Mouse (Mus musculus): ENCODE data around the gene Dlx5. TPM values are rescaled to one million over a fixed set of nuclear protein-coding genes. Genes with fewer than 3 reads are reported as not detected.

Gene Dlx5
- total RNA-seq, 1 experiment from 2014 or later: not detected

DNA sequence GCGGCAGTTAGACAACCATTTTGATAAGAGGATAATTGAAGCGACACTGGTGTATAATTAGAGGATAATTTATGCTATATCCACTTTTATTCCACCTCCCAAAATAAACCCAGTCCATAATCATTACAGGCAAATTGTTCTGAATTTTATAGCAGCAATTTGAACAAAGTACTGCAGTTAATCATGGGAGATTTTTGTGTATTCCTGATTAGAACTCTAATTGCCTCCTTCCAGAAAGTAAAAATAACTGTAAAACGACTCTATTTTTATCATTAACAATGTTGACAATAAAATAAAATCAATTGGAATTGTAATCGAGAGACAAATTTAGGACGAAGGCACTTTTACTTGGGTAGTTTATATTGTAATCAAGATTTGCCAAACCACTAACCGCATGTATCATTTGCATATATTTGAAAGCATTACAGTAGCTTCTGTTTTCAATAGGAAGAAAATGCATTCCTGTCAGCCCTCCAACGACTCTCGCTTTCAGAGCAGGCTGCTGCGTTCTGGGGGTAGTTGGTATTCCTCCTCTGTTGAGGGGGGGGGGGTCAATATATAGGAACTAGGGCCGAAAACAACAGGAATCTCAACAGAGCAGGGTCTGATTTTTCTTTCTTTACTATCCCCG is 20.0 kb downstream of the Dlx5 start:
- no peak for ATAC-seq (replicated peaks; ENCODE audit: insufficient number of reproducible peaks, low FRiP score, low TSS enrichment, poor library complexity, severe bottlenecking)

DNA sequence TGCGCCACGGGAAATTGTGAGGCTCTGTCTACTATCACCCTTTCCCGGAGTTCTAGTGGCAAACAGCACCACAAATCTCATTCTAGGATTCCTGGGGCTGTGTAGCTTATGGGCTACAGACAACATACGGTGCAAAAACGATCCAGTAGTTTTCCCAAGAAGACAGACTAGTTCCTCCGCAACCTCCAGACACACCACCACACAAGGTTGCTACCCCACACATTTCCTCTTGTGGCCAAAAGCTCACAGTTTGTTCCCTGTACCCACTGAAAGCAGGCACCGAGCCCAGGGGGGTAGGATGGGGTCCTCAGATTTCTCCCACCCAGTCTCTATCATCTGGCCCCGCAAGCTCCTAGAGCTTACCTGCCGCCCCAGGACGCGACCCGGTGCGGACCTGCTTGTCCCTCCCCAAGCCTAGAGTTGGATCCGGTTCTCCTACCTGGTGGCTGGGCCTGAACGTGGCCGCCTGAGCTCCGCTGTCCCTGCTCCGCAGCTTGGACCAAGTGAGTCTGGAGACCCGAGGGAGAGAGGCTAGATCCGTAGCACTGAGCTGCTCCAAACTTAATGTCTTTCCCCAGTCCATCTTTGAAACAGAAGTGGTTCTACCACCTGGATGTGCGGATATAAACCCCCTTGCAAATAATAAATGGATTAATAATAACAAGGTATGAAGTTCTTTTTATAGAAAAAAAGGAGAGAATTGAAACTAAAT is 20.6 kb downstream of the Dlx5 start:
- no peak for ATAC-seq (replicated peaks; ENCODE audit: insufficient number of reproducible peaks, low FRiP score, low TSS enrichment, poor library complexity, severe bottlenecking)

DNA sequence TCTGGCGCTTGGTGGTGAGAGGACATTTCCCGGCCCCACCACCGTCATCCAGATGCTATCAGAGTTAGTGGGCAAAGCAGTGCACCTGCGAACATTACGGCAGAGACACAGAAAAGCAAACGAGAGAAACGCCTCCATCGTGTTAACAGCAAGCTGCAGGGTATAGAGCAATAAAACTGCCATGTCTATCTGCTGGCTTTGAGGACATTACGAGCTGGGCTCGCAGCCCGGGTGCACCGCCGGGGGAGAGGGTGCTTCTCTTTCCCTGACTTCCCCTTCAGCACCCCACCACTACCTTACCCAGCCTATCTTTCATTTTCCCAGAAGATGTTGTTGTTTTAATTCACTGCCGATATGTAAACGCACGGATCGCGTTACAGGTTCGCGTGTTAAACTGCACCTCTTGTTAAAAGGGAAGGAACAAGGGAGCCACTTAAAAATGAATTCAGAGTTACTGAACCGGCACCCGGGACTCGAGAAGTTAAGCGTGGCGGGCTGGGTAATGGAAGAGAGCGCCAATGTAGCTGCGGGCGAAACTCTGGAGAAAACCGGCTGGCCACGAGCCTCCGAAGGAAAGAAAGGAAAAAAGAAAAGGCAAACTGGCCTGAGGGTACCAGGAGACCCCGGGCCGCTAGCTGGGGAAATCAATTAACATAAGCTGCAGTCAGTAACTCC is 21.3 kb downstream of the Dlx5 start:
- ATAC-seq (replicated peaks; ENCODE audit: insufficient number of reproducible peaks, low FRiP score, low TSS enrichment, poor library complexity, severe bottlenecking): no peak

DNA sequence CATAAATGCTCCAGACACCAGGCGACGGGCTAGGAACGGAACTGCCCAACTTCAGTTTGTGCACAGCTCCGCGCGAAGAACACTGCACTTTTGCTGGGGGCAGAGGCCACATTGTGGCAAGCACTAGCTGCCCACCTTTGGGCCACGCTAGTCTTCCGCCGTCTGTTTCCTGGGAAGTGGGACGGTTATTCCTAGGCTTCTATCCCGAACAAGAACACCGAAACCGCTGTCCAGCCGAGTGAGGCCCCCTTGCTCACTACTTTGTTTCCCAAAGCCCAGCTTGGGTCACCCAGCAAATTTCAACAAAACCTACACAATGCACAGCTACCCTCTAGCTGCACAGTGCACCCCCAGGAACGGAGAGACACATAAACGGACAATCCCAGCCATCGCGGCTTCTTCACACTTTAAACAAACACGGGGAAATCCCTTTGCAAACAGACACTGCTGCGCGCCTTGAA is 21.9 kb downstream of the Dlx5 start:
- ATAC-seq (replicated peaks; ENCODE audit: insufficient number of reproducible peaks, low FRiP score, low TSS enrichment, poor library complexity, severe bottlenecking): no peak

DNA sequence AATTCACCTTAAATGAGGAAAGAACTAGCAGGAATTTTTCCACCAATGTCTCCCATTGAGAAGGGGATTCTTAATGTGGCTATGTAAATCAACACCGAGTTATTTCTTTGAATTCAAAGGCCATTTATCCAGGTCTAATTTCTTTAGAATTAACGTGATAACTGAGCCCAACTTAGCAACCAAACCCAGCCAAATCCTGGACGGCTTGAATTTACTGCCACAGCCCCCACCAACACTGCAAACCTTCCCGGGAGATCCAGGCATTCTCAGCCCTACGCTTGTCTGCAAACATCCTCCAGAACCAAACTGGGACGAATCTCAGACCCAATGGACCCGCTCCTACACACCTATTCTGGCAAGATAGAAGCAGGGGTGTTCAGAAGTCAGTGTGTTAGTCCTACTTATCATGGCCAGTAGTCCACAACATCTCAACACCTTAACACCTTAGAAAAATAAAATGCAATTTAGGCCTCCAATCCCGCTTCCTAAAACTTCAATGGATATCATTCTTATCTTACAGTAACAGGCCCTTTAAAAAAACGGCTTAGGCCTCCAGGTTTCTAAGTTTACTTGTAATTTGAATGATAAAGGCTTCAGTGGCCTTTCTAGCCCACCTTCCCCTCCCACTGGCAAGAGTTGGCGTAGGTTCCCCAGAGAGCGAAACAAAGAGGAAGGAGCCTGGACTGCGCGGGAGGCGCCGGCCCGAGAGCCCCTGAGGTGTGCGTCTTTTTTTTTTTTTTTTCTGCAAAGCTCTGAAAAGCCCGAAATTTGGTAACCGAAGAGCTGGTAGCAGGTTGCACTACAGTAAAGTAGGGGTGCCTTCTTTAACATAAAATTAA is 22.6 kb downstream of the Dlx5 start:
- ATAC-seq (replicated peaks; ENCODE audit: insufficient number of reproducible peaks, low FRiP score, low TSS enrichment, poor library complexity, severe bottlenecking): no peak

DNA sequence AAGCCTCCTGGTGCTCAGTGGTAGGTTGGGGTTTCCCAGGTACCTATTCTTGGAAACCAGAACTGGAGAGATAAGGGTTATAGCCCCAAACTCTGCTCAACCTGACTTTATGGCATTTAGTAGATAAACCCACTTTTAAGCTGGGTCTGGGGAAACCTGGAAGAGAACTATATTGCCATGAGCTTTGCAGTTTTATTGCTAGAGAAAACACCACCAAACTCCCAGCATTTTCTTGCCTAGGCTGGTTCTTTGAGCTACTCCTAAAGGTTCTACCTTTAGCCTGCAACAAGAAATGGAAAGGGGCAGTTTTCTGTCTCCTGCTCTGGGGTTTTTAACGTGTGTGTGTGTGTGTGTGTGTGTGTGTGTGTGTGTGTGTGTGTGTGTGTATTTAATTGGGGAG is 23.3 kb downstream of the Dlx5 start:
- no peak for ATAC-seq (replicated peaks; ENCODE audit: insufficient number of reproducible peaks, low FRiP score, low TSS enrichment, poor library complexity, severe bottlenecking)

DNA sequence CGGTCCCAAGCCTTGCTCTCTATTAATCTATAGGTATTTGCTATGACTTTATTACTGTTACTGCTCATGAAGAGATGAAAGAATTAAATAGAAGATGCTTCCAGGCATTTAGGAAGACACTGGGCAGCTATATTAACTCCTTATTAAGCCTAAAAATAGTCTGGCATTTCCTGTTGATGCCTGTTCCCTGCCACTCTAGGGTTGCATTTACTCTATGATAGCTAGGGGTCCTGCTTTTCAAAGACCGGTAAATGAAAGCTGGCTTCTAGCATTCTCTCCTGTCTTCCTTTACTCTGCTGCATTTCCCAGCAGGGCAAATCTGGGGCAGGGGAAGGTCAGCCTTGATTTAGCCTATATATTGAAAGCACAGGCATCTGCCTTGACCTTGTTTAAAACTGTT is 24.1 kb downstream of the Dlx5 start:
- ATAC-seq (replicated peaks; ENCODE audit: insufficient number of reproducible peaks, low FRiP score, low TSS enrichment, poor library complexity, severe bottlenecking): no peak

DNA sequence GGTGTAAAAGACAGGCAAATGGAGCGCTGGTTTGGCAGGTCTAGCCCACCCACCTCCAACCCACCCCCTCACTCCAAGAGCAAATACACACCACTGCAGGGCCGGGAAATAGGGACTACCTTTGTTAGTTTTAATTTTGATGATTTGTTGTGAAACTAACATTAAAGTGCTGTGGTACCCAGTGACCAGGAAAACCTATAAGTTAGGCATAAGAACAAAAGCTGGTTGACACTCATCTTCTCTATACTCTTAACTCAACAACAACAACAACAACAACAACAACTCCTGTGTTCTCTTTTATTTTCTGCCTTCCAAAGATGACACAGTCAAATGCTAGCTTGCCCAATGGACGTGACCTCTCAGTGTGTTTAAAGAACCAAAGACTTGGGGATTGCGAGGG is 25.0 kb downstream of the Dlx5 start:
- ATAC-seq (replicated peaks; ENCODE audit: insufficient number of reproducible peaks, low FRiP score, low TSS enrichment, poor library complexity, severe bottlenecking): no peak

DNA sequence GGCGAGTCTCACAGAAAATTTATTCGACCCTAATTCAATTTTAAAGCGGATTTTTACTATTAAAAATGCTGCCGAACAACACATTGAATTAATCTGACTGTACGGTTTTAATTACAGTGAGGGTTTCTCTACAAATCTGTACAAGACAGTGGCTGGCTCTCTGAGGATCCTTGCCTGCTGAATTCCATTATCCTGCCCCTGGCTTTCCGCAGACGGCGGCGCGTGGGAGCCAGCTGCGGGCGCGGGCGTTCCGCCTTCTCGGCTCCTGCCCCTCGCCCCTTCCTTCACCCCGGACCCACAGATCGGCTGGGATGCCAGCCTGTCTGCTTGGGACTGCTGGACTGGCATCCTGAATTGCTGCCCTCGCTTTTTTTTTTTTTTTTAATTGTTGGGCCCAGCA is 25.6 kb downstream of the Dlx5 start:
- no peak for ATAC-seq (replicated peaks; ENCODE audit: insufficient number of reproducible peaks, low FRiP score, low TSS enrichment, poor library complexity, severe bottlenecking)

DNA sequence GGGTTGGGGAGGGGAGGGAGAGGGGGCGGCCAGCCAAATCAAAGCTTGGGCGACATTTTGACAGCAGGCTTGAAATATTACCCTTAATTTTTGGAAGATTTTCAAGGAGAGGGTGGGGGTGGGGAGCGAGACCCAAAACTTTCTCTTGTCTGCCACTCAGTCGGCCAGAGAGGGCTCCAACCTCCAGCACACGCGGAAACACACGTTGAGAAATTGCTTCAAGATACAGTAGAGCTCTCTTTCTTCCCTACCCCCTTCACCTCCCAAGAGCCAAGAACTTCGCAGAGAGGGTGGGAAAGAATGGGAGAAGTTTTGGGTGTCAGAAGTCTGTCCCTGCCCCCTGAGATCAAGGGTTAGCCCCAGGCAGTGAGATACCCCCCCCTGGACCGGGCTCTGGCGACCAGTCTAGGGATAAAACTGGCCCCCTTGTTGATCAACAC is 26.1 kb downstream of the Dlx5 start:
- no peak for ATAC-seq (replicated peaks; ENCODE audit: insufficient number of reproducible peaks, low FRiP score, low TSS enrichment, poor library complexity, severe bottlenecking)

DNA sequence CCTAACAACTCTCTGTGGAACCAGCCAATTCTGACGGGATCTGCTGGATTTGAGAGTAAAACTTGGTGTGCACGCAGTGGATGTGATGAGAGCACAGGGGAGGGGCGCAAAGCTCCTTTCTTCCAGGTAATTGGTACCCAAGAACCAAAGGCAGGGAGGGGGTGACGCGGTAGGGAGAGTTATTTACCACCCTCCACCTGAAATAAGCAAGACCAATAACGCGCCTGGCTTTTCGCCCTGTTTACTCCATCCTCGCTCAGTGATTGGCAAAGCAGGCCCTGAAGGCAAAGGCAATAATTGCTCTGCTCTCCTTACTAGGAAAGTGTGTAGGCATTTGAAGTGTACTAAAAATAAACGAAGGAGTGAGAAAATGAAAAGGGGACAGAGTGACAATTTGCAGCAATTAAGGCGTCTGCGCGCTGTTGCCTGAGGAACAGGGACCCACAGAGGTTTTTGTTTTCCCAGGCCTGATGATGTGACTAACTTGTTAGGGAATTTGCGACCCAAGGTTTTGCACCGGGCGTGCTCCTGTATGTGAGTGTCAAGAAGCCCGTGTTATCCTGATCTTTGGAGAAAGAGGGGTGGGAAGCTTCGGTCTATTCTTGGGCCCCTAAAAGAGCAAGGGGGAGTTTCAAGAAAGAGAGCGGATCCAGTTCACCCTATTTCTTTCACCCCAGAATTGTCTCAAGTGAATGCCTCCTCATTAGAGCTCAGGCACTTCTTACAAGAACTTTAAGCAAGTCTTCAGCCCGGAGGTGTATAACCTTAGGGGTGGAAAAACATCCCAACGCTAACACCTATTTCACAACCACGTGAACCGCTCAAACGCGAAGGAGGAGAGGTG is 26.8 kb downstream of the Dlx5 start:
- ATAC-seq (replicated peaks; ENCODE audit: insufficient number of reproducible peaks, low FRiP score, low TSS enrichment, poor library complexity, severe bottlenecking): no peak

DNA sequence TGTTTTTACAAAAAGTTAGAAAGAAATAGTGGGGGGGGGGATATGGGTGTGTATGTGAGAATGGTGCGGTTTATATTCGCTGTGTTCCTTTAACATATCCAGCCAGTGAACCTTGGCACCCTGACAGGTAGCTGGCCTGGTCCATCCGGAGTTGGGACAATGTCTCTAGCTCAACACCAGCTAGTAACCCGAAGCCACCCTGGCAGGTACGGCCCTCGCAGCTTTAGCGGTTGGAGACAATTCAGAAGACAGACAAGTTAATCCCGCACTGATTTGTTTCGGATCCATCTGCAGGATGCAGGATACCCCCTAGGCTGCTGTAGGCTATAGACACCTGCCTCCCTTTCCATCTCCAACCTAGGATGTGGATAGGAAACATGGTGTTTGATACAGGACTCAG is 27.7 kb downstream of the Dlx5 start:
- no peak for ATAC-seq (replicated peaks; ENCODE audit: insufficient number of reproducible peaks, low FRiP score, low TSS enrichment, poor library complexity, severe bottlenecking)

DNA sequence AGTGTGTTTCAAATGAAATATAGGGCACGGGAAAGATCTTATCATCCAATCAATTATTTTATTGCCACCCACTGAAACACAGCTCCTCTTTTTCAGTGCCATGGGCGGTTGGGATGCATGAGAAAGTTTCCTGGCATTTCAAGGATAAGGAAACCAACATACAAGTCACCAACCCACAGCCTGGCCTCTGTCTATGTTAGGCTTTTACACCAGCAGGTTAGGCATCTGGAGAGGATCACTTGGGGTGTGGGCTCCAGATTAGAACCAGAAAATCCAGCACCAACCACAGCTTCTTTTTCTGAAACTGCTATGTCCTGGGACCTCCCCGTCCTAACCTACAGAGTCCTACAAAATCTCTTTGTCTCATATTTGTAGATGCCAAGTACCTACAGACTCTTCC is 28.9 kb downstream of the Dlx5 start:
- ATAC-seq (replicated peaks; ENCODE audit: insufficient number of reproducible peaks, low FRiP score, low TSS enrichment, poor library complexity, severe bottlenecking): no peak

DNA sequence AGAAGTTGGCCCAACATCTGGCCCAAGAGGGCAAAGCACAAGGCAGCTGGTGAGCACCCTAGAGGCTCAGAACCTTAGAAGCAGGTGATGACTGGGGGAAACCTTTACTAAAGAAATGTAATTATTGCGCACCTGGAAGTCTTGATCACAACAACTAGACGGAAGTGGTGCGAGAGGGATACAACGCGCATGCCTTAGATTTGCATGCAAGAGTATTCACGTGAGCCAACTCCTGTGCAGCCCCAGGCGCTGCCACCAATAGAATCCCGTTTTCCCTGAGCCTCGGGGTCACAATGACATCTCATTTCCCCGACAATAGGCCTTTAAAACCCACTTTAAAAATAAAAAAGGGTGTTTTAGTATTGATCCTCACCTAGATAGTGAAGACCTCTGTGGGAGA is 30.7 kb downstream of the Dlx5 start:
- no peak for ATAC-seq (replicated peaks; ENCODE audit: insufficient number of reproducible peaks, low FRiP score, low TSS enrichment, poor library complexity, severe bottlenecking)

DNA sequence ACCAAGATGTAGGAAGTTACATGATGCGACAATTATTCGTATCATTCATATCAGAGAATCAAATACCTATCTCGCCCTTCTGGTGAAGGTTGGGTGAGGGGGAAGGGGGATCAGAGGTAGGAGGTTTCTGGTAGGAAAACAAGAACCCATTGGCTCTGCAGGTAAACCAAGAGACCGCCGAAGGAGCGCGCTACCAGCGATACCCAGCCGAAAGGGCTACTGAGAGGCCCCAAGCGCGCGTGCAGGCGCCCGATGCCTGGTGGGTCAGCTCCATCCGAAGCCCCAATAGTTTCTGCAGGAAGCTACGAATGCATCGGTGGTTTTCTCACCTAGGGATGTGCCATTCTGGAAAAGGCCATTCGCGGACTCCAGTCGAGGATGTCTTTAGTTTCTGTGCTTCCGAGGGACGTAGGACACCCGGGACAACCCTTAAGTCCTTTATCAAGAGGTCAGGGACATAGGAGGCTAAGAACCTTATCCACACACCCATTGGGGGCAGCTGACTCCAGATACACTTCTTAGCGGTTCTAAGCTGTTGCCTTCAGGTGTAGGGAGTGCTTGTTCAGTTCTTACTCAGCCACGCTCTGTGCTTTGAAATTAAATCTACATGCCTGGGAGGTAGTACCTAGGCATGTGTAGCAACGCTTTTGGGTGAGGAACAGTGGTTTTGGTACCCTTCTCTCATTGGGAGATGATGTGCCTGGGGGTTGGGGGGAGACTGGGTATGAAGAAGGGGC is 31.4 kb downstream of the Dlx5 start:
- ATAC-seq (replicated peaks; ENCODE audit: insufficient number of reproducible peaks, low FRiP score, low TSS enrichment, poor library complexity, severe bottlenecking): no peak

DNA sequence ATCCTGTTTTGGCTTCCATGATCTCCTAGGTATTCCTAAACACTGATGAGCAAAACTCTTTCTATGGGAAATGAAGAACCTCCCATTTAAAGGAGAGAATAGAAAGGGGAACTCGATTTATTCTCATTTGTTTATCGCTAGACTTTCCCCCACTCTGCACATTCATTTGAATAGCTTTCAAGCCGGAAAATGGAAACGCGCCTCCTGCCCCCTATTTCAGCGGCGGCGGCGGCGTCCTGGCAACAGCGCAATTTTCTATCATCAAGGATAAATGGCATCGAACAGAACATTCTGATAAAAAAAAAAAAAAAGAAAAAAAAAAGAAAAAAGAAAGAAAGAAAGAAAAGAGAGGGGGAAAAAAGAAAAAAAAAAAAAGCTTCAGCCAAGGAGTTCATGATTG is 32.1 kb downstream of the Dlx5 start:
- no peak for ATAC-seq (replicated peaks; ENCODE audit: insufficient number of reproducible peaks, low FRiP score, low TSS enrichment, poor library complexity, severe bottlenecking)

DNA sequence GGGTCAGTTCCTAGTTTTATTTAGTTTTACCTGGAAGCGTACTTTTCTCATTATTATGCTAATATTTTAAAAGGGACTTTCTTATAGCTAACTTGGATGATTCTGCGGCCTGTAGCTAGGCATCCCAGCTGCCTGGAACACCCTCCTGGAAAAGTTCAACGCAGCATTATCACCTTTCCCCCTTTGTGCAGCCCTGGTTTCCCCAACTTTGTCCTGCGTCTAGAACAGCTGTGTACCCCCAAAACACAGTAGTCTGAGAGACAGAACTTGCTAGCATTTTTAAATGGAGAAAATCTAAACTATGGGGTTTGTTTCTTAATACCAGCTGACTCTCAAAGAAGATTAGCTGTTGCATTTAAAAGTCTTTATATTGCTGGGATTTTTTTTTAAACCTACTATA is 33.3 kb downstream of the Dlx5 start:
- no peak for ATAC-seq (replicated peaks; ENCODE audit: insufficient number of reproducible peaks, low FRiP score, low TSS enrichment, poor library complexity, severe bottlenecking)

DNA sequence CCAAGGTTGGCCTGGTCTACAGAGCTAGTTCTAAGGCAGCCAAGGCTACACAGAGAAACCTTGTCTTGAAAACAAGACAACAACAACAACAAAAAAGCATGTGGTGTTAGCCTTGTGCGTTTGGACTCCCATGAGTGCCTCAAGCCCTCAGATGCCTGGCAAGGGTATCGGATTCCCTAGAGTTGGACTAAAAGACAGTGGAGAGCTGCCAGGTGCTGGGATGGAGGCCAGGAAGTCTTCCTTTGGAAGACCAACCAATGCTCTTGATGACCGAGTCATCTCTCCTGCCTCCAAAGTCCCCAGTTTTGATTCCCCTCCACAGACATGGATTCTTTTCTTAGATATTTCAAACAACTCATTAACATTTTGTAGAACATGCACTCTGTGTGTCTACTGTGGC is 48.6 kb downstream of the Dlx5 start:
- no peak for ATAC-seq (replicated peaks; ENCODE audit: insufficient number of reproducible peaks, low FRiP score, low TSS enrichment, poor library complexity, severe bottlenecking)
